Mouse (Mus musculus): ENCODE results near the gene Hsf4. TPM values are rescaled to one million over a fixed set of nuclear protein-coding genes. Genes with fewer than 3 reads are reported as not detected.
A peak's percentile ranks its signal among the peaks of the same experiment; 100 is the strongest.
"Not testable (repeated sequence)": the region's sequence is repeated elsewhere in the genome, so short reads cannot be mapped to it uniquely, and the experiment has no call there.

Hsf4 gene
- total and polyA plus RNA-seq, 2 experiments from 2014 or later = 0.30 to 0.90 TPM

DNA sequence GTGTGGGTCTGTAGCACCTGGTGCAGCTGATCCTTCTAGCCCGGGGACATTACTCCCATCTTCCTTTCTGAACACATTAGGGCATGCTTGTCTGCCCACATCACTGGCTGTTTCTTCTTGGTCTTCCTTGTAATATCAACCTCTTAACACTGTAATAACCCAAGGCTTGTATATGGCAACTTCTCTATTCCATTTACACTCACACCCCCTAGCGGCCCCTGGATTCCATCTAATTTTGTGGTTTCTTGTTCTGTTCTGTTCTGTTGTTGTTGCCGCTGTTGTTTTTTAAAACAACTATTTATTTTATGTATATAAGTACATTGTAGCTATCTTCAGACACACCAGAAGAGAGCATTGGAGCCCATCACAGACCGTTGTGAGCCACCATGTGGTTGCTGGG lies 17.3 kb downstream of the Hsf4 start:
- Histone ChIP-seq H3K4me2 (ENCODE audit: low read depth) (peak overlapping the region; percentile 69), H3K4me3 (ENCODE audit: low read depth, low read length) (no peak overlapping the region), H3K4me1 (ENCODE audit: insufficient read depth) (peaks cover 29% of the 10 kb centered on the region), H3K36me3 (ENCODE audit: insufficient read depth) (peaks cover 28% of the 10 kb centered on the region), H3K9ac (no peak overlapping the region), H3K27me3 (ENCODE audit: insufficient read depth, low read length) (no peaks in the 10 kb centered on the region), H3K27ac (ENCODE audit: low read depth, low read length) (no peak overlapping the region), H3K9me3 (ENCODE audit: low read length) (no peaks in the 10 kb centered on the region)
- 91% methylated on average over 4 of the region's 4 CpGs for WGBS
- ATAC-seq (no peak), DNase-seq (no peak)
- no peak for TF ChIP-seq CTCF (IDR thresholded peaks at IDR 0.05; ENCODE audit: low read depth)

DNA sequence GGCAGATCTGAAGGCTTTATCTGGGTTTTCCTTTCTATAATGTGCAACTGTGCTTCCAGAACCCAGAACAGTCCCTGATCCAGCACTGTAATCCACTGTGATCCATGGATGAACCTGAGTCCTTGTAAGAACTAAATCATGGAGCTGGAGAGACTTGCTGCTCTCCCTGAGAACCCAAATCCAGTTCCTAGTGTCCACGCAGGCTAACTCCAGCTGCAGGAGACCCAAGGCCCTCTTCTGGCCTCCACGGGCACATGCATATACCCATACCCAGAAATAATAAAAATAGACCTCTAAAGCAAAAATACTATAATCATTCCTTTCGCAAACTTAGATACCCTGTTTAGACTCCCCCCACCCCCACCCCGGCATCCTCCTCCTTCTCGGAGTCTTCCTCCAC lies 18.6 kb downstream of the Hsf4 start:
- Histone ChIP-seq H3K27ac (ENCODE audit: low read depth, low read length) (peak overlapping the region; percentile 97; the same call in 1 of the 2 replicates), H3K4me2 (ENCODE audit: low read depth) (peak overlapping the region; percentile 69), H3K4me3 (ENCODE audit: low read depth, low read length) (peak overlapping the region; percentile 62), H3K27me3 (ENCODE audit: insufficient read depth, low read length) (no peaks in the 10 kb centered on the region), H3K36me3 (ENCODE audit: insufficient read depth) (peaks cover 16% of the 10 kb centered on the region), H3K9me3 (ENCODE audit: low read length) (no peaks in the 10 kb centered on the region), H3K4me1 (ENCODE audit: insufficient read depth) (peaks cover 29% of the 10 kb centered on the region), H3K9ac (peak overlapping the region; percentile 83)
- 77% methylated on average over 5 of the region's 5 CpGs for WGBS
- no peak for ATAC-seq
- DNase-seq = no peak
- TF ChIP-seq CTCF (IDR thresholded peaks at IDR 0.05; ENCODE audit: low read depth) = peak; percentile 17; the same call in 1 of the 2 replicates

DNA sequence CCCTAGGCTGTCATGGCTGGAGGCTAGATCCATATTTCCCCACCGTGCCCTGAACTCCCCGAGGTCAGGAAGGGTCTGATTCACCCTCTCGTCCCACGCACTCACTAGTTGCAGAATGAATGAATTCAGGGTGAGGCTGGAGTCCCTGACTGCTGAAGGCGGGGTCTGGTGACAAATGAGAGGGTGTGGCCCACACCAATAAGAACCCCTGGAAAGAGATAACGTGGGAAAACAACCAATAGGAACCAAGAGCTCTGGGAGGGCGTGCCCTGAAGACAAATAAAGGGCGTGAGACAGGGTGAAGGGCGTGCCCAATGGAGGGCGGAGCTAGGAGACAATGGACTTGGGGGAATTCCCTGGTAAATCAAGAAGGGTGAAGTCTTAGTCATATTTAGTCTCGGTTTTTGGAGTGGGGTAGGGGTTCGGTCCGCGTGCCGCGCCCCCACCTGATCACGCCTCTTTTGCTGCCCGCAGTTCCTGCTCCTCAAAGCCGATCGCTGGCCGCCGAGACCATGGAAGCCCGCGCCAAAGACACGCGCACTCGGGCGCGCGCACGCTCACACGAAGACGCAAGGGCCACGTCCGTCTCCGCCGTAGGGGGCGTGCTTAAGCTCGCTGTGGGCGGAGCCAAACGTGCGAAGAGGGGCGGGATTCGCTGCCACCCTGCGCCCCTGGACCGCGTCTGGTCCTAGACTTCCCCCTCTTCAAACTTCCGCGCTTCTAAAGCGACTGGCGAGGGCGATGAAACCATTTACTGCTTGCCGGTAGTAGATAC lies 19.5 kb downstream of the Hsf4 start:
- no peaks in the 10 kb centered on the region for H3K9me3 ChIP-seq (ENCODE audit: low read length)
- no peaks in the 10 kb centered on the region for H3K27me3 ChIP-seq (ENCODE audit: insufficient read depth, low read length)
- H3K4me3 ChIP-seq (ENCODE audit: low read depth, low read length) = peak overlapping the region; percentile 62
- H3K4me2 ChIP-seq (ENCODE audit: low read depth) = peak overlapping the region; percentile 69
- peaks cover 29% of the 10 kb centered on the region for H3K4me1 ChIP-seq (ENCODE audit: insufficient read depth)
- DNase-seq (peak; percentile 99), ATAC-seq (peak; percentile 94)
- TF ChIP-seq CTCF (IDR thresholded peaks at IDR 0.05; ENCODE audit: low read depth) = peak; percentile 51
- H3K9ac ChIP-seq = peak overlapping the region; percentile 83
- under 1% methylated on average over 53 of the region's 53 CpGs for WGBS
- peak overlapping the region; percentile 97 for H3K27ac ChIP-seq (ENCODE audit: low read depth, low read length)
- 0 out of 2 replicates have a peak, but pooled peaks cover 11% of the 10 kb centered on the region for H3K36me3 ChIP-seq (ENCODE audit: insufficient read depth)

DNA sequence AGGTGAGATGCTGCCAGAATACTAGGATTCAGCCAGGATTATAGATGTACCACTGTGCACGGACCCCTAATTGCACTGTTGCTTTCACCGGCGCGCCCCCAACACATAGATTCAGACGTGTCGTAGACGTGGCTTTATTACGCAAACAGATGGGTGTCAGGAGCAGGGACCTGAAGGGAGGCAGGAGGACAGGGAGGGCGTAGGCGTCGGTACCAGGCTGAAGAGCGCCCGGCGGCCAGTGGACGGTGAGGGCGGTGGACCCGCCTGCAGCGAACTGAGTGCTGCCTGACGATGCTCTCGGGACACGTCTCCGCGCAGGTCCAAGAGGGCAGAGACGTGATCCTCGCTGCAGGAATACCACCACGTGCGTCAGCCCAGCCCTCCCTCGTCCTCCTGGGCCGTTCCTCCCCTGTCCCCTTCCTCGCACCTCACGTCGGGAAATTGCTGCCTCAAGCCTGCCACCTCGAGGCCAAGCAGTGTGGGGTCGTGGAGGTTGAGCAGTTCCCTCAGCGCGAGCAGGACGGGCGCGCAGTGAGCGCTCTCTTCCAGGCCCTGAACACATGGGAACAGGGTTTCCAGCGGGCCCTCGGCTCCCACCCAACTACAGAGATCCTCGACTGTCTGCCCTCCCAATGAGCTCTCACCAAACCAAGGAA lies 20.3 kb downstream of the Hsf4 start, which contains the start of gene 4931428F04Rik:
4931428F04Rik (minus strand) TSS at position 60 of the 656 bp plus-strand sequence.
- DNase-seq = peak; percentile 67
- H3K4me1 ChIP-seq (ENCODE audit: insufficient read depth) = peaks cover 29% of the 10 kb centered on the region
- H3K4me2 ChIP-seq (ENCODE audit: low read depth) = peak within 1 kb of the TSS; percentile 69
- peak; percentile 83 for TF ChIP-seq CTCF (IDR thresholded peaks at IDR 0.05; ENCODE audit: low read depth)
- H3K9ac ChIP-seq = peak within 1 kb of the TSS; percentile 83
- H3K27me3 ChIP-seq (ENCODE audit: insufficient read depth, low read length) = no peaks in the 10 kb centered on the region
- WGBS = 4% methylated on average over 43 of the region's 43 CpGs
- 0 out of 2 replicates have a peak, but pooled peaks cover 7% of the 10 kb centered on the region for H3K36me3 ChIP-seq (ENCODE audit: insufficient read depth)
- no peaks in the 10 kb centered on the region for H3K9me3 ChIP-seq (ENCODE audit: low read length)
- peak; percentile 42 for ATAC-seq
- H3K27ac ChIP-seq (ENCODE audit: low read depth, low read length) = peak within 1 kb of the TSS; percentile 97
- peak within 1 kb of the TSS; percentile 62 for H3K4me3 ChIP-seq (ENCODE audit: low read depth, low read length)

DNA sequence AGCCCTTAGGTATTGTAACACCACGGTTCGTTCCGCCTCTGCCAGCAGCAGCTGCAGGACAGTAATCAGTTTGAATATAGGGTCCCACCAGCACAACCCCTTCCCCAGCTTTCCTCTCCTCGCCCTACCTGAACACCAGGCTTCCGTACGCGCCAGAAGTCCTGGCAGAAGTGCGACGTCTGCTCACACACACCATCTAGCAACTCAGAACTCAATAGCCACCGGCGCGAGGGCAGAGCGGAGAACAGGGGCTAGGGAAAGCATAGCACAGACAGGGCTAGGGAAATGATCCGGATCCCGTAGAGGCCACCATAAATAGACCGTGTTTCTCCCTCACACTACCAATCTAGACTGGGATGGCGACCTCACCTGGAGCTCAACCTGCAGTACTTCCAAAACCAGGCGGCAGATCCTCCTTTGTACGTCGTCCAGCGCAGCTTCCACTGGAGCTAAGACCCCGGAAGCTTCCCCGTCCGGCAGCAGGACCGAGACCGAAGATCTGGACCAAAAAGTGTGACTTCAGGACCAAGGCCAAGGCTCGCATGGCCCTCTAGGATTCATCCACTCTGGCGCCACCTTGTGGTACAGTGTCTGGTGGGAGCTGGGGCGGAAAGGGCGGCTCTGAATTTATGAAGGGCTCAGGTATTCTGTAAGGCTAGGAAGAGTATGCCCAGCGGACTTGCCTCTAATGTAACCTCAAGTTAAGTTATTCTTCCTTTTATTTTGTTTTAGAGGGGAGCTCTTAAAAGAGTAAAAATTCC lies 21.1 kb downstream of the Hsf4 start:
- WGBS = 7% methylated on average over 31 of the region's 31 CpGs

DNA sequence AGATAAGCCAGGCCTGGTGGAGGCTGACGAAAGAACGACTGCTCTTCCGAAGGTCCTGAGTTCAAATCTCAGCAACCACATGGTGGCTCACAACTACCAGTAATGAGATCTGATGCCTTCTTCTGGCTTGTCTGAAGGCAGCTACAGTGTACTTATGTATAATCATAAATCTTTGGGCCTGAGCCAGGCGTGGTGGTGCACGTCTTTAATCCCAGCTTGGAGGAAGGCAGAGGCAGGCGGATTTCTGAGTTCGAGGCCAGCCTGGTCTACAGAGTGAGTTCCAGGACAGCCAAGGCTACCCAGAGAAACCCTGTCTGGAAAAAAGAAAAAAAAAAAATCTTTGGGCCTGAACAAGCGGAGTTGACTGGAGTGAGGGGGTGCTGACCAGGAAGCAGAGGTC lies 21.8 kb downstream of the Hsf4 start:
- DNase-seq = not testable (repeated sequence)

More for the DNA sequence above, 21.1 kb downstream of the Hsf4 start:
- DNase-seq = peak; percentile 82
- Histone ChIP-seq H3K9me3 (ENCODE audit: low read length) (no peaks in the 10 kb centered on the region), H3K4me1 (ENCODE audit: insufficient read depth) (peaks cover 29% of the 10 kb centered on the region), H3K27ac (ENCODE audit: low read depth, low read length) (no peak overlapping the region), H3K36me3 (ENCODE audit: insufficient read depth) (no peaks in the 10 kb centered on the region), H3K4me2 (ENCODE audit: low read depth) (peak overlapping the region; percentile 69), H3K9ac (peak overlapping the region; percentile 83; the same call in 1 of the 2 replicates), H3K4me3 (ENCODE audit: low read depth, low read length) (peak overlapping the region; percentile 62), H3K27me3 (ENCODE audit: insufficient read depth, low read length) (no peaks in the 10 kb centered on the region)
- no peak for ATAC-seq
- TF ChIP-seq CTCF (IDR thresholded peaks at IDR 0.05; ENCODE audit: low read depth) = peak; percentile 89

DNA sequence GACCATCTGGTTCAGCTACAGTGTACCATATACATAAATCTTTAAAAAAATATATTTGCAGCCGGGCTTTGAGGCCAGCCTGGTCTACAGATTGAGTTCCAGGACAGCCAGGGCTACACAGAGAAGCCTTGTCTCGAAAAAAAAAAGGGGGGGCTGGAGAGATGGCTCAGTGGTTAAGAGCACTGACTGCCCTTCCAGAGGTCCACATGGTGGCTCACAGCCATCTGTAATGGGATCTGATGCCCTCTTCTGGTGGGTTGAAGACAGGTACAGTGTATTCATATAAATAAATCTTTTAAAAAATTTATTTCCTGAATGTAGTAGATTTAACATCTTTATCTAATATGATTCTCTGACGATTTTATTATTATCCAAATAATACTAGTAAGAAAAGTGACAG lies 22.2 kb downstream of the Hsf4 start:
- WGBS = 70% methylated on average over 3 of the region's 3 CpGs
- not testable (repeated sequence) for H3K36me3 ChIP-seq (ENCODE audit: insufficient read depth); H3K4me2 ChIP-seq (ENCODE audit: low read depth); DNase-seq; H3K27me3 ChIP-seq (ENCODE audit: insufficient read depth, low read length); ATAC-seq; H3K9ac ChIP-seq; H3K4me3 ChIP-seq (ENCODE audit: low read depth, low read length); H3K9me3 ChIP-seq (ENCODE audit: low read length); H3K27ac ChIP-seq (ENCODE audit: low read depth, low read length)
- H3K4me1 ChIP-seq (ENCODE audit: insufficient read depth) = peaks cover 21% of the 10 kb centered on the region

More for the DNA sequence above, 21.8 kb downstream of the Hsf4 start:
- H3K36me3 ChIP-seq (ENCODE audit: insufficient read depth); H3K4me2 ChIP-seq (ENCODE audit: low read depth); H3K4me3 ChIP-seq (ENCODE audit: low read depth, low read length); H3K27ac ChIP-seq (ENCODE audit: low read depth, low read length); H3K9ac ChIP-seq; ATAC-seq; H3K27me3 ChIP-seq (ENCODE audit: insufficient read depth, low read length); H3K9me3 ChIP-seq (ENCODE audit: low read length): not testable (repeated sequence)
- WGBS = 89% methylated on average over 8 of the region's 8 CpGs
- H3K4me1 ChIP-seq (ENCODE audit: insufficient read depth) = peaks cover 26% of the 10 kb centered on the region

Measured in forebrain, postnatal 0 days (tissue).